Mouse (Mus musculus) adrenal gland, adult 18-20 months (tissue): Measurements from ENCODE around the gene Gfod1. TPM values are rescaled to one million over a fixed set of nuclear protein-coding genes. Genes with fewer than 3 reads are reported as not detected.

ENCODE experiments used
- DNase-seq, 2 experiments: peaks; one replicate each; pipeline ENCODE4 v3.0.0; 2021 to 2022; ENCODE audit warnings: low spot score in 2 of 2
- total RNA-seq, 2 experiments: library from RNA; stranded (reverse); gene quantifications; 1 replicate in 1 of 2; 2 replicates in 1 of 2; pipeline ENCODE4 v1.2.3; 2021

Gfod1 gene
- total RNA-seq, 2 experiments from 2014 or later, result 10.2 to 13.8 TPM

DNA sequence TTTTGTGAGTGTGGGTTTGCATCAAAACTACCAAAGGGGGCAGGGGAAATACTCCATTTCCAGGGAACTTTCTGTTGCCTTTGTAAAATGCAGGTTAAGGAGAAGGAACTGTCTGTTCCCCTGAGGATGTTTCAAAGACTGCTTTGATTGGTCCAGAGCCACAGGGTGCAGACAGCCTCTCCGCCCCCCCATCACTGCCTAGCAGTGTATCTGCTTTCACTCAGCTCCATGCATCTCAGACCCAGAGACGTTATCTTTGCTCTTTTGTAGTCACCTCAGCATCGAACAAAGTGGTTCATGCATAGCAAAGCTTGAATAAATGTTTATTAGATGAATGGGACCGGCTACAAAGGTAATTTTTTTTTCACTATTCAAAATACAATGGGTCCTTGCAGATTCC, 38.9 kb downstream of the Gfod1 start:
- DNase-seq, result no peak

DNA sequence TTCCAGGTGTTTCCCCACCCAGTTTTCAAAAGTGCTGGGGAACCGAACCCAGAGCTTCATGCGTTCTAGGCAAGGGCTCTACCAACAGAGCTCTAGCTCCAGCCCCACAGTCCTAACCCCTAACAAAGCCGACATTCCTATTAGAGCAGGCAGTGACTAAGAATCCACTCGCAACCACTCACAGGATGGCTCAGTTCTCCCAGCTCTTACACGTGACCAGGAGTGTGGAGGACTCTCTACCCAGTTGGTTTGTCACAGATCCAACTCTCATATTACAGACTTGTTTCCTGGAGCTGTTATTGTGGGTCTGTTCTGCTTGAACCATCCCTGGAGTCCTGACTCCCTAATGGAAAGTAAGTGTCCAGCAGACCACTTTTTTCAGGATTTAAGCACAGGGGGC, 40.3 kb downstream of the Gfod1 start:
- no peak for DNase-seq

DNA sequence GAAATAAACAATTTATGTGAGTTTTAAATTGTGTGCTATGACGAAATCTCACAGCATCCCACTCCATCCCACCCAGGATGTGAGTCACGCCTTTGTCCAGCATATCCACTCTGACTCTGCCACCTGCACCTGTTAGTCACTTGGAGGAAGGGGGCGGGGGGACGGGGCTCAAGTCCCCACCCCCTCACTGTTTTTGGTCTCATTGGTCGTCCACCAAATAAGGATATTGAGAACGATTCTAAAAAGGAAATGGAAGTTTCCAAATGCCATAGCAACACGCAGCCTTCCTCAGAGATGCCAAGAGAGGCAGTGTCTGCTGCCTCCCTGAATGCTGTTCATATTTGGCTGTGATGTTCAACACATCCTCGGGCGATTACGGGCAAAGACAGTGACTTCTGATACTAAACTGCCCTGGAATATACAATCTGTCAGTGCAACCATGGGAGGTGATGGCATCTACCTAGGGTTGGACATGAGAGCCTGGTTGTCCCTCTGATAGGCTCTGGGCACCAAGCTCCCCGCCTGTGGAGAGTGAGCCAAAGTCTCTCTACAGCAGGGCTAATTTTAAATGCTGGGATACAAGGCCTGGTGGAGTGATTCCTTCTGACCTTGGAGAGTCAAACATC, 41.7 kb downstream of the Gfod1 start:
- no peak for DNase-seq

DNA sequence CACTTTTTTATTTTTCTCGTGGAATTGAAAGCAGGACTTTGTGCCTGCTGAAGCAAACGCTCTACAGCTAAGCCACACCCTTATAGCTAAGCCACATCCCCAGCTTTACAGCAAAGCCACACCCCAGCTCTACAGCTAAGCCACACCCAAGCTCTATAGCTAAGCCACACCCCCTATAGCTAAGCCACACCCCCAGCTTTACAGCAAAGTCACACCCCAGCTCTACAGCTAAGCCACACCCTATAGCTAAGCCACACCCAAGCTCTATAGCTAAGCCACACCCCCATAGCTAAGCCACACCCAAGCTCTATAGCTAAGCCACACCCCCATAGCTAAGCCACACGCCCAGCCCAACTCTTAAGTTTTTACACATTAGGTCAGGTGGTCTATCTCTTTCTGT, 42.7 kb downstream of the Gfod1 start:
- DNase-seq, result no peak

DNA sequence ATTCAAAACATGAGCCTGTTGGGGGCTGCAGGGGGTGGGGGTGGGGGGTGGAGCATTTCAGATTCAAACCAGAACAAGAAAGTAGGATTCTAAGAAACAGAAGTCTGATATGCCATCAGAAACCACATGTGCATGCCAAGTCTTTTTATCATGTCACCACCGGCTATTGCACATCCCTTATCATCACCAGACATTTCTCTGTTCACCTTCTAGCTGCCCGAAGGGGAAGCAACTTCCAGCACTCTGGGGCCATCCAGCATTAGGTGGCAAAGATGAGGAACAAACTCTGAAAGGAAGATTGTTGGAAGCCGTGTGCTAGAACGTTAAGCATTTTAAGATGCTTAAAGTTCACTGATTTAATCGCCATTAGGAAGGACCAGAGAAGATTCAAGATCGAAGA, 43.2 kb downstream of the Gfod1 start:
- no peak for DNase-seq

DNA sequence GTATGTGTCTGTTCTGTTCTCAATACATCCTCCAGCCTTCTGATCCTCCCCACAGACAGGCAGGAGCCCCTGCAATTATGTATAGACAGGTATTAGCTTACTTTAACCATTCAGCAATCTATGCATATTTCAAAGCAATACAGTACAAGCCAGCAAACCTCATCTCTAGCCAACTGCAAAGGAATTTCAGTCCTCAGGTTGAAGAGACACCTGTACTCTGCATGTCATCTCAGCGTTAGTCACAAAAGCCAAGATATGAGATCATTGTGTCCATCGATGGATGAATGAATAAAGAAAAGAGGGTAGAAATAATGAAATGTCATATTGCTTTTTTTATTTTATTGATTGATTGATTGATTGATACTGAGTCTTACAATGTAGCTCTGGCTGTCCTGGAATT, 47.5 kb downstream of the Gfod1 start:
- no peak for DNase-seq

DNA sequence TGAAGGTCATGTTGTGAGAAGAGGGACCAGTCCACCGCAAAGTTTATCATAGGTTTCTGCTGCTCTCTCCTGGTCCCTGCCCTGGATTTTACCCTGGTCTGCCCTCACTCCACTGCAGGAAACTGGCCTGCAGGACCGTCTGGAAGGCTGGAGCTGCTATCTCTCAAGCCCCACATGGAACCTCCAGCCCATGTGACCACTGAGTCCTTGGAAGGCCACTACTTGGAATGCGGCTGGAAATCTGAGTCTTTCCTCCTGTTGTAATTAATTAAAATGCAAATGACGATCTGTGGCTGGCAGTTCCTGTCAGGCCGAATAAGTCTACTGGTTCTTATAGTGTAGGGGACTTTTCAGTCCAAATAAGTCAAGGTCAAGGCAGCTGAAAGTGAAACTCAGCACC, 50.4 kb downstream of the Gfod1 start:
- DNase-seq, result no peak

DNA sequence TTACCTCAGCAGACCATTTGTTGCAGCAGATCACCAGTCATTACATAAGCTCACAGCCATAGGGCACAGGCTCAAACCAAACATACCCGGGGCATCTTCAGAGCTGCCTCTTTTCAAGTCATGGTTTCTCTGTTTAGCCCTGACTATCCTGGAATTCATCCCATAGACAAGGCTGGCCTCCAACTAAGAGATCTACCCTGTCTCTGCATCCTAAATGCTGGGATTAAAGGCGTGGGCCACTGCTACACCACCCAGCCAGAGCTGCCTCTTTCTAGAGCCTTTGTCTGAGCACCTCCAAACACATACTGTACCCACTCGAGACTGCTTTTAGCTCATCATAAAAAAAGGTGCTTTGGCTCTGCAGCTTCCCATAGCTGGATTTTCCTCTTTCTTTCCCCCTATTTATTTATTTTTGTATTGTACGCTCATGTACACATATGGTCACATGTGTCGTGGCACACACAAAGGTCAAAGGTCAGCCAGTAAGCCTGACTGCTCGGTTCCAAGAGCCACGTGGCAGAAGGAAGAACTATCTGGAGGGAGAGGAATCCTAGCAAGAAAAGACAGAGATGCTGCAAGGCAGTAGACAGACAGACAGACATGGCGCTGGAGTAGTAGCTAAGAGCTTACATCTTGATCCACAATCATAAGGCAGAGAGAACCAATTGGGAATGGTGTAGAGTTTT, 51.7 kb downstream of the Gfod1 start:
- DNase-seq, result no peak

DNA sequence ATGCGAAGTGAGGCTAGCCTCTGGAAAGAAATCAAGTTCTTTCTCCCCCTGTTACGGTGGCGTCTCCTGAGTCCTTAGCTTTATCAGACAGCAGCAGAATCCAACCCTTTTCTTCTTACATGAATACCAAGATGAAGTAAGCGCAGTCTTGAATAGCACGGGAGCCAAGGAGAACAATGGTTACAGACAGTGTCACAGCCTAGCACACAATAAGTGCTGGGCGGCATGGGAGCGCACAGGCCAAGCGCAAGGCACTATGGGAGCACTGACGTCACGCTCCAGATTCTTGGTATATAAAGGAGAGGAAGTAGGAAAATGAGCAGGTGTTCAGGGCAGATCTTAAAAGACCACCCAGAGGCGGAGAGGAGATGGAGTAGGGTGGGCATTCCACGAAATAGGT, 52.6 kb downstream of the Gfod1 start:
- DNase-seq, result no peak

DNA sequence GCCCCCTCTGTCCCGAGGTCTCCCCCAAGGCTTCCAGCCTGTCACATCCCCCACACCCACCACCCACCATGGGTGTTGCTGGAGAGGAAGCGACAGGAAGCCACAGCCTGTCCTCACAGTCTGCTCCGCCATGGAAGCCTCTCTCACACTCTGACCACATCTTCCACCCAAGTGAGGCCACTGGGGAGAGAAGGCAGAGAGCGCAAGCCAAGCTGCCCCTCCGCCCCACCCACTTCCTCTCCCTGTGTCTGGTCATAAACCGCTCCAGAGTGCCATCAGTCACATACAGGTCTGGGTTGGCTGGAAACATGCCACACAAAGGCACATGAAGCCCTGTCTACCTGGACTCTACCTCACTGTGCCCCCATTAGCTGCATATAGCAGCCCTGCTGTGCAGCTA, 53.3 kb downstream of the Gfod1 start:
- no peak for DNase-seq

DNA sequence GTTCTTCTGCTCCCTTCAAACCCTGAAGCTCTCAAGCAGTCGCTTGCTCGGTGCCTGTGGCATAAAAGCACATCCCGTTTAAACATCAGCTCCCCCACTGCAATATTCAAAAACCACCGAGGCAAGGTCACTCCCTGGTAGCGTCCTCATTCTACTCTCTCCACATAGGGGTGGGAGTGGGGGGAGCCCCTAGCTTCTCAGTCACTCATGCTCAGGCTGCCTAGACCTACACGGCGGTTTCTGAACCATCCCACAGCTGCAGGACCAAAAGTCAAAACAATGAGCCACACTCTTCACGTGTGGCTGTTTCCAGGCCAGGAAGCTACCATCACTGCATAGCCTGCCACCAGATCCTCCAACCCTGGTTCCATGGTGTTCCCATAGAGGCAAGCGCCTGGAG, 53.9 kb downstream of the Gfod1 start:
- DNase-seq, result no peak

DNA sequence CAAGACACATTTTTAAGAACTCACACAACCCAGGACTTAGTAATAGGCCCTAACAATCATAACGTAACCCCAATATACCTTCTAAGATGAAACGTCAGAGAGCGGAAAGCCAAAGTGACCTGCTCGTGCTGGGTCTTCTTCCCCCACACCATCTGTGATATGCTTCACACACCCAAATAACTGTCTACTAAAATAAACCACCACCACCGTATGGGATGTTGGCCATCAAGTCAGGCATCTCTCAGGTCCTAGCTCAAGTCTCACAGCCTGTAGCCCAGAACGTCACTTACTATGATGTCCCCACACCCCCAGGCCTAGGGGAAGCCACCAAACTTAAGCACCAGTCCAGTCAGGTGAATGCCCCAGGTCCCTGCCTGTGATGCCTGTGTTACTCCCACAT, 55.6 kb downstream of the Gfod1 start:
- no peak for DNase-seq

DNA sequence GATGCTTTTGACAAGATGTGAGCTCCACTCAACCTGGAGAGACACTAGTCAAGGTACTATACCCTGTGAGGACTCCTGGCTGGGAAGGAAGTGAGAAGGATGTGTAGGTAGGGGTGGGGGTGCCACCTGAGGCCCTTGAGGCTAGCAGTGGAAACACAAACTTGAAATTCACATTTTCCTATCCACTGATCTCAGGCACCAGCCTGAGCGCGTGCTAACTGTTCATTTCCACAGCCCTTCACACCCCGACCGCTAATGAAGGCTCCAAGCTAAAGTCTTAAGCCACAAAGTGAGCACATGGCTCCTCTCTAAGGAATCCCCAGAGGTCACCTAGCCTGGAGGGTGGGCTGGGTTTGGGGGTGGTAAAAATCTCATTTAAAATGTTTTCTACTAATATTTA, 57.1 kb downstream of the Gfod1 start:
- DNase-seq, result no peak

DNA sequence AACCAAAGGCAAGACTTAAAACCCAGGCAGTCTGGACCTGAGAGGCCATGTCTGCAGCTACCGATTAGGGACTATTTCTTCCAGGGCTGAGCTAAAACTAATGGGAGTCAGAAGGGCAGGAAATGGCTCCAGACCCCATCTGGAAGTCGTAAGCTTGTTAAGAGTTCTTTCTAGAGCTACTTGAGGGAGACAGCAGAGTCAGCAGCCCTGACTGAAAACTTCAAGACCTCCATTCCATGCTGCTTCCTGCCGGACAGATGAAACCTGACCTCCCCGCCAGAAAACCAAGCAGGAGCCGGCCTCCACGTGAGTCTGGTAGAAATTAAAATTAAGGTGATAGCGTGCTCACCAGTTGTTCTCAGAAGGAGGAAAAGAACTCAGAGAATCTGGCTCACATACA, 60.2 kb downstream of the Gfod1 start:
- no peak for DNase-seq

DNA sequence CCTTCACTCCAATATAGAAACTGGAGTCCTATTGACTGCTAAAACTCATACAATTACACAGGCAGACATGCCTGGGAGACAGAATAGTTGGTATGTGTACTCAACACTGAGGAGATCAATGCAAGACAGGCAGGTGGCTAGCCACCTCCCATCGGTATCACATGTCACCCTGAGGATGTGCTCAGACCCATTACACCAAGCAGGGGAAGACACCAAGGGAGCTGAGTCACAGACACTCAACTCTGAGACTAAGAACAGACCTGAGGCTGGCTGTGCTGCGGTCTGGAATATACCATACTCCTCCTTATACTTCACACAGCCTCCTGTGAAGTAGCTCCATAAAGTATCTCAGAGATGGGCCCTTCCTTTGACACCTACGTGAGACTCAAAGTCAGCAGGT, 60.7 kb downstream of the Gfod1 start:
- no peak for DNase-seq

DNA sequence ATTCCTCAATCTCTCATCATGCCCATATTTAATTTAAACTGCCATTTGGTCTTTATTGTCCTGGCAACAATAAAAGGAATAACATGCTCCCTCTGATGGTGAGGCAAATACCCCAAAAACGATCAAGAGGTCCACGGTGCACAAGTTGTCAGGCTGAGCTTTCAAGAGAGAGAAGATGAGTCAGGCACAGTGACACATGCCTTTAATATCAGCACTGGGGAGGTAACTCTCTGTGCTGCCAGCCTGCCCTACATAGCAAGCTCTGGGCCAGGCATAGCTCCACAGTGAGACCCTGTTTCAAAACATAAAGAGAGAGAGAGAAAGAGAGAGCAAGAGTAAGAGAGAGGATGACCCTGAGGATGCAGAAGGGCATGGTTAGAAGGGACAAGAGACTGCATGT, 62.2 kb downstream of the Gfod1 start:
- no peak for DNase-seq

DNA sequence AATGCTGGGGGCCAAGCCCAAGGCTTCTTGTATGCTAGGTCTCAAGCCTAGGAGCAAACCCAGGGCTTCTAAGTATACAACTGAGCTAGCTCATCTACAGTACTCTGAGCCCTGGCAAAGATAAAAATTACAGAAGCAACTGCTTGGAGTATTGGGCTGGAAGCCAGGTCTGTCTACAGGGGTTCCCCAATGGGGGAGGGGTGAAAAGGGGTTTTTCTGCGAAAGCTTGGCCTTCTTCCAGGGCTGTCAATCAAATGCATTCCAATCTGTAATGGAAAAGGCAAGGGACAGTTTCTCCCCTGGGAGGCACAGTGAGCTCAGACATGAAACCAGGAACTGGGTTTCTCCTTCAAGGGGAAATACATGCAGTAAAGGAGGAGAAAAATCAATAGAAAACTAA, 62.9 kb downstream of the Gfod1 start:
- DNase-seq, result no peak

DNA sequence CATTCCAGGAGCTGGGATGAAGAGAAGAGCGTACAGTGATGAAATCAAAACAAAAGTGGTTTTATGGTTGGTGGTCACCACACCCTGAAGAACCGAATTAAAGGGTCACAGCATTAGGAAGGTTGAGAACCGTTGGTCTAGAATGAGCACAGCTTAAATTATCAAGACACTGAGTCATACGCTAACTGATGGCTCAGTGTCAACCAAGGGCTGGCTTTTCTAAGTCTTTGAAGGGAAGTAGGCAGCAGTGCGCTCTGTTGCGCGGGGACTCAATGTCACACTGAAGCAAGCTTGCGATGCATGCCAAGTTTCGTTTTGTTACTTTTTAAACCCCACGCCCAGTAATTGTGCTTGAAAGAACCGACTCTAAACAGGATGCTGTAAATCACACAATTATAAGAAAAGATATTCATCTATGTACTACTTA, 64.2 kb downstream of the Gfod1 start:
- no peak for DNase-seq

DNA sequence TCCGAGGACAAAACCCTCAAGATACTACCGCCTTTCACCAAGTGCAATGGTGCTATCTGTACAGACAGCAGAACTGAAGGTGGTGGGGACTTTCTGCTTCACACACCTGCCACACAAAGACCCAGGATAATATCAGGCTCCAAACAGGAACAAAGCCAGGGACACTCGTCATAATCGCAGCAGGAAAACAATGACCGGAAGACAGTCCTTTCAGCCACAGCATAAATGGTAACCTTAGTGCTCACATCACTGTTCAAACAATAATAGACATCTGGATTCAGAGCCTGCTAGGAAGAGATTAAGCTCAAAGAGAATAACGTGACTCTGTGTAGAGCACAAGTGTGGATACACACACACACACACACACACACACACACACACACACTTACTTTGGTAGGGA, 67.3 kb downstream of the Gfod1 start:
- no peak for DNase-seq

DNA sequence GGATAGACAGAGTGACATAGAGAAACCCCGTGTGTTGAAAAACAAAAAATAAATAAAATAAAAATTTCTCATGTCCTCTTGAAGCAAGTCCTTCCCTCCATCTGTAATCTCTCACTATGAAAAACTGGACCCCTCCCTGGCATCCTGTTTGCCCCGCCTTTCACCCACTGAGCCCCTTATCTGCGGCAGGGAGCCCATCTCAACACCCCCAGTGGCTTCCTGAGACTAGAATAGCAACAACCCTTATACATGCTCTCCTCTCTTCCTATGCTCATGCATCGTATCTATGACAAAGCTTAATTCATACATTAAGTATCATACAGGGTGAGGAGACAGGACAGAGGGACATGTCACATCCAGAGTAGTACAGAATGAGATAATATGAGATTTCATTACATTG, 68.0 kb downstream of the Gfod1 start:
- no peak for DNase-seq

DNA sequence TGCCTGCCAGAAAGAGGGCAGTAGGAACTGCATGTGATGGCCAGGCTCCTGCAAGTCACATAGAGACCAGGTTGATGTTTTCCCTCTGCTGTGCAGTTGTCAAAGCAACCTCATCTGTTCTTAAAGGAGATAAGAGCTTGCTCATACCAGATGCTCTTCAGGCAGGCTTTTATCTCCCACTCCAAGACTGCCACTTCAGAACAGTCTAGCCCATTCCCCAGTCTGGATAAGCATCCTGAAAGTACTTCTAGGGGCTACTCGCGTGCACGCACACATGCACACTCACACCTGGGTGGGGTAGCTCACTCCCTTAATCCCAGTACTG, 68.4 kb downstream of the Gfod1 start:
- DNase-seq, result no peak

DNA sequence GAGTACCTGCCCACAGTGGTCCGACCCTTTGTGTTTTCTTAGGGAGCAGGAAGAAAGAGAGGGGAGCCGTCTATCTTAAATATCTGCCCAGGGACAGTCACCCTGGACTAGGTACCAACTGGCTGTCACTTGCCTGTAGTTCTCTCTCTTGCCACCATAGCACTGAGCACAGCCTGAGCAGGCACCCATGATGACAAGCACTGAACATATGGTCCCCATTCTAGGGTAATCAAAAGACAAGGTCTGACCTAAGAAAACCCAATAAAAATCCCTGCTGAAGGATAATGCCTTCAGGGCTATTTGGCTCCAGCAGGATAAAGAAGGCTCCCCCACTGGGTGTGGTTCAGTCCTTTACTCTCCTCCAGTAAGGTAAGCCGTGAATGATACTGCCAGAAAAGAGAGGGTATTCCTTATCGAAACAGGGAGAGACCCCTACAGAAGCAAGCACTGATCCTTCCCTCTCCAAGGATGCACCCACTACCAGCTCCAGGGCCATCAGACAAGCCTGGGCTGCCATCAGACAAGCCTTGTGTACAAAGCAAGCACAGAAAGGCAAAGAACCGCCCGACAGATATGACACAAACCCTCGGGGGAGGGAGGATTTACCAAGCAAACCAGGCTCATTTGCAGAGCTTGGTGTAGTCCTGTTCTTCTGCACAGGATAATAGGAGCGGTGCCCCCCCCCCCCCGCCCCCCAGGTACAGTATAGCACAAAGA, 68.9 kb downstream of the Gfod1 start:
- DNase-seq, result no peak

DNA sequence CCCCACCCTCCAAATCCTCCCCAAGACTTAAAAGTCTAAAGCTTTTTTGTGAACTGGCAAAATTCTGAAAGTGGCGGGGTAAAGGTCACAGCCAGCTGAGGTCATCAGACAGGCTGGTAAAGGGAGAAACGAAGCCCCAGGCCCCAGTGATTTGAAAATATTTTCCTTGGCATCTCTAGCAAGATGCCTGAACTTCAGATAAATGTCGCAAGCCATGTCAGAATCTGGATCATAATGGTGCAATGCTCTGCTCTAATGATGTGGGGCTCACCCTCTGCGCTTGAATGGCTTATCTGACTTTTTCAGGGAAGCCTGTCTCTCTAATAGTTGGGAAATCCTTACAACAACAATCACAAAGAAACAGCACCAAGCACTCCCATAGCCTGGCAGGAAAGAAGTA, 70.6 kb downstream of the Gfod1 start:
- DNase-seq, result no peak
